Mouse (Mus musculus): Measurements from ENCODE around the gene Bahd1.

Bahd1 gene

DNA sequence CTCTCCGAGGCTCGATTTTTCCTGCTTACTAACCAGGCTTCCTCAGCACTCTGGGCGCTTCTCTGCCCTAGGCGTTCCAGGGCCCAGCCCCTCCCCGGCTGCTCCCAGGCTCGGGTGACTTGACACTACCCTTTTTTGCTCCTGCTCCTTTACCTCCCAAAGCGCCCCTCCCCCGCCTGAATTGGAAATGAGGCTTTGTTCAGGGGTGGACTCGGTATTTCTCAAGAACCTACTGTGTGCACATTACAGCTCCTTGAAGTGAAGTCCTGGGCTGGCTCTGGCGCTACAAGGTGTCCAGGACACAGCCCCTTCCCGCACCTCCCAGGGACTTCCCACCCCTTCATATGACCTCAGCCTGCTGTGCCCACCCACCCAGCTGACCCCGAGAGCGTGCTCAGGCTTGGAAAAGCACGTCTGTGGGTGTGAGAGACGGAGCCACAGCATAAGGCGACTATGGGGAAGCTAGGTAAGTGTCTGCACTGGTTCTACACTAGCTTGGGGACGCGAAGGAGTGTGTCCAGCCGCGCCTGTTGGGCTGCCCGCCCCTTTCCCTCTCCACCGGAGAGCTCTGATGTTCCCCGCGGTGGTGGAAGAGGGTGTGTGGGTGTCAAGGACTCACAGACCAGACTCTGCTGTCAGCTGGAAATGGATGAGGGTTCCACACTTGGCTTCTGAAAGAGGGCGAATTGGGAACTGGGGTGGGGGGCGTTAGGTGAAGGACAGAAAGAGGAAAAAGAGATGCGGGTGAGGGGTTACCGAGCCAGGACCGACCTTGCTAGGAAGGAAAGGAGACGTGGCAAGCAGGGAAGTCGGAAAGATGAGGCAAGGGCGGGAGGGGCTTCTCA, at the start of gene Bahd1:
Bahd1 (plus strand) TSS at position 397 of the 845 bp plus-strand sequence.
- DNase-seq: peak; percentile 63

DNA sequence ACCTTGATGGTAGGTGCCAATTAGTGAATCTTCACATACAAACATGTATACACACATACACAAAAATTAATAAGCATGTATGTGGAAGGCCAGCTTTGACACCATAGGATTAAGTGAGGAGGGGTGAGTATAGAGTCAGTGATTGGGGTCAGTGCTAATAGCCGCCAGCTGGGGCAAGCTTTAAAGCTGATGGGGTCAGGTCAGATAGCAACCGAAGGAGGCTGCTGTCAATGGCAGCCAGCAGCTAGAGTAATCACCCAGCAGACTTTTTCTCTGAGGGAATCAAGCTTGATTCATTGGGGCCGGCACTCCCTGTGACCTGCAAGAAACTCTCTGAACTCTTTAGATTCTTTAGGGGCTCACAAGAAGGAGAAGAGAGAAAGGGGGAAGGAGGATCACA, 48.4 kb upstream of the Bahd1 start:
- peak; percentile 51 for DNase-seq

DNA sequence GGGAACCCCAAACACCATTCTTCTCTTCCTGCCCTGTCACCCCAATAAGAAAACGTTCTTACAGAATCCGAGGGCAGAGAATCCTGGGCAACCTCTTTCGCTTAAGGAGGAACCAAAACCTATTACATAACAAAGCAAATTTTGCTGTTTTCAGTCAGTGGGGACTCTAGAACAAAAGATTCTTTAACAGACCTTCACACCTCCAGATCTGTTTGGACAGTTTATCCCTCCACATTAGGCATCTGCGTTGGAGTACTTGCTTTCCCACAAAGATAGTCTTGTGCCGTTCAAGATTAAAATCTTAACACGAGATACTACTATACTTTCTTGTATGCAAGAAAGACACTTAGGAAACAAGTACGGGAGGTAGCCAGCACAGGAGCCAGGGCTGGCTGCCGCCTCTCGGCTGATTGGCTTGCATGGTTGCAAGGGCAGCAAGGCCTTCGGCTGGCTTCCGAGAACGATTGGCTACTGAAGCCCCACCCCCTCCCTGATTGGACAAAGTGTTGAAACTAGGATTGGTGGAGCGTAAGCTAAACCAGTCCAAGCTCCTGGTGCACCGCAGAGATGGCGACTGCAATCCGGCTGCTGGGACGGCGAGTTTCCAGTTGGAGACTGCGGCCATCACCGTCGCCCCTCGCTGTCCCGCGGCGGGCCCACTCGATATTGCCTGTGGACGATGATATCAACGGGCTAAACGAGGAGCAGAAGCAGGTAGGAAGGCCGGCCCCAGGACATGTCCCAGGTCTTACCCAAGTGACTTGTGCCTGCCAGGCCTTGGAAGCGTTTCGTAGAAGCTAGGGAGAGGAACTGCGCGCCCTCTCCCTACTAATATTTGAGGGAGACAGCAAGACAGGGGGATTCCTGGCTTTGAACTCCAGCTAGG, 38.5 kb upstream of the Bahd1 start, which contains the start of gene Ivd:
Ivd (plus strand) TSS at position 501 of the 886 bp plus-strand sequence.
- DNase-seq: peak; percentile 96

DNA sequence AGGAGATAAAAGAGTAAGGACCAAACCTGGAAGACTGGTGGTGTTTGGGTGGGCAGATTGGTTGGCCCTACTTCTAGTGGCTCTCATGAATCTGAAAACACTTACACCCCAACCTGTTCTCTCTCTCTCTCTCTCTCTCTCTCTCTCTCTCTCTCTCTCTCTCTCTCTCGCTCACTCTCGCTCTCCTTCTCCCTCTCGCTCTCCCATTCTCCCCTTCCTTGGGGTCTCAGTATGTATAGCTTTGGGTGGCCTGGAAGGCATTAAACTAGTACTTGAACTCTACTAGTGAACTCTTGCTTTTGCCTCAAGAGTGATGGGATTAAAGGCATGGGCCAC, 37.9 kb upstream of the Bahd1 start:
- DNase-seq: no peak

DNA sequence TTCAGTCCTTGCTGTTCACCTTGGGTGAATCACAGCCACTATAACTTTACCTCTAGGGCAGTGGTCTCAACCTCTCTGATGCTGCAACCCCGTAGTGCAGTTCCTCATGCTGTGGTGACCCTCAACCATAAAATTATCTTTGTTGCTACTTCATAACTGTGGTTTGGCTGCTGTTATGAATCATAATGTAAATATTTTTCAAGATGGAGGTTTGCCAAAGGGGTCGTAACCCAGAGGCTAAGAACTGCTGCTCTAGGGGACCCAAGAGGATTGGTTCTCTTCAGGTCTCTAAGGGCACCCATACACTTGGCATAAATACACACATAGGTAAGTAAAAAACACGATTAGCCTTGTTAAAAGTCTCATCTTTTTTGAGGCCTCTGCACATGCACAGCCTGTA, 29.6 kb upstream of the Bahd1 start:
- DNase-seq: no peak

DNA sequence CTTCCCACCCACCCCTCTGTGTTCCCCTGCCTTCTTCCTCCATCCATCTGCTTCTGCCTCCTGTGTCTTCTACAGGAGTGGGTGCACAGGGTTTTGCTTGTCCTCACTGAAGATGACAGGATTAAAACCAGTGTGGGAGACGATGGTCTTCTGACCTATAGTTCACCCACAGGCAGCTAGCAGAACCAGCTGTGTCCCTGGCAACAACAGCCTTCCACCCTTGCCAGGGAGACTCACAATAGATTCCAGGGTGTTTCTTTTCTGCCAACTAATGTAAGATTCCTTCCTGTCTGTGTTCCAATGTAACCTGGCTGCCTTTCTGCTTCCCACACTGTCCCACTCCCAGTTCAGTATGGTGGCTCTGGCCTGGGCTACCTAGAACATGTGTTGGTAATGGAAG, 29.1 kb upstream of the Bahd1 start:
- no peak for DNase-seq

DNA sequence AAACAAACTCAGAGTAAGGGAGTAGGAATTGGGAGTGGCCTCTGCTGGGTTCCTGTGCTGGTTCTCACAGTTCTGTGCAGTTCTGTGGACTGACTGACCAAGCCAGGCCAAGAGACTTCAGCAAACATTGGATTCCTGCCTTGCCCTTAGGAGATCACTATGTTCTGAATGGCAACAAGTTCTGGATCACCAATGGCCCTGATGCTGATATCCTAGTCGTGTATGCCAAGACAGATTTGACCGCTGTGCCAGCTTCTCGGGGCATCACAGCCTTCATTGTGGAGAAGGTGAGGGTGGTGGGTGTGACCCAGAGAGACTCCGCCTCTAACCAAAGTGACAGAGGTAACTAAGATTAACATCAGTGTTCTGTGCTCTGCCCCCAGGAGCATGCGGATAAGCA, 27.2 kb upstream of the Bahd1 start:
- DNase-seq: no peak

DNA sequence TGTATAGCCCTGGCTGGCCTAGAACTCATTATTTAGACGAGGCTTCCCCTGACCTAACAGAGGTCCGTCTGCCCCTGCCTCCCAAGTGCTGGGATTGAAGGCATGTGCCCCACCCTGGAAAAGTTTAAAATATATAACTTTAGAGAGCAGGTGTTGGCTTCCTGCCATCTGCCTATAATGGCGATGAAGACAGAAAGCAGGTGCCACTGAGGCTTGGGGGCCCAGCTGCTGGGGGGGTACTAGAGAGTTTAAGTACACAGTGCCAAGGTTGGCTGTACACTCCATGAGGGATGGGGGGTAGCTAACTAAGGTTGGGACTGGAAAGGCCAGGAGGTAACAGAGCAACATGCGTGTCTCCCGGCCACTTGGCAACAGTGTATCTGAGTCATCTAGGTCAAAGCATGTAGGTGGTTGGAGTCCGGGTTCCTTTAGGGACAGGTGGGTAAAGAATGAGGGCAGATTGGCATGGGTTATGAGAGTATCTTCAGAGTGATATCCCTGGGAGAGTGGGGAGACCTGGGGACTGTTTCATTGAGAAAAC, 26.2 kb upstream of the Bahd1 start:
- no peak for DNase-seq

DNA sequence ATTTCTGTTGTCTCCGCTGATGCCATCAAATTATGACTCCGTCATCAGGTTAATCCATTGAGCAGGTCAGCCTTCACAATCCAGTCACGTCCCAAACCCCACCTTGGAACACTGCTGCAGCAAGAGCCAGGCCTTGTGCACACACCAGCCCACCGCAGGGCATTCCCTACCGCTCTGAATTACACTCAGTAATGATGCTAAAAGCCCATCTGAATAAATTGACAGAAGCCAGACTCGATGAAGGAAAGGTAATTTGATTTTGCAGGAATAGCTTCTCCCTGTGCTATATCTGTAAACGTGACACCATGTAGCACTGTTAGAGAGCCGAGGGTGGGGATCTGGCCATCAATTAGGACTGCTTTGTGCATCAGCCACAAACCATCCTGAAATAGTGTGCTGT, 24.9 kb upstream of the Bahd1 start:
- no peak for DNase-seq

DNA sequence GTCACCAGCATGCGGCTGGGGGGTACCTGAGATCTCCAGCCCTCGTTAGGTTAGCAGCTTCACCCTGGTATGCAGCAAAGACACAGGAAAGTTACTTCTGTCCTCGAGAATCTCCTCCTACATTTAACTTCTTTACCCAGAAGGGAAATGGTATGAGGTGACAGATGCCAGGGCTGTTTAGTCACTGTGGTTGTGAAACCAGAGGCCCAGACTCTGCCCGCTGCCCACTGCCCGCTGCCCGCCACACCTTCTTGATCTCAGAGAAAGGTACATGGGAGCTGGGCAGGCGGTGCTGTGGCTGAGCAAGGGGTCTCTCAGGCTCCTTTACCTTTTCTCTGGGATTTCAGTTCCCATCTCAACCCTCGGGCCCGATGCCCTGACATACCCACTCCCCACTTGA, 23.7 kb upstream of the Bahd1 start:
- no peak for DNase-seq

DNA sequence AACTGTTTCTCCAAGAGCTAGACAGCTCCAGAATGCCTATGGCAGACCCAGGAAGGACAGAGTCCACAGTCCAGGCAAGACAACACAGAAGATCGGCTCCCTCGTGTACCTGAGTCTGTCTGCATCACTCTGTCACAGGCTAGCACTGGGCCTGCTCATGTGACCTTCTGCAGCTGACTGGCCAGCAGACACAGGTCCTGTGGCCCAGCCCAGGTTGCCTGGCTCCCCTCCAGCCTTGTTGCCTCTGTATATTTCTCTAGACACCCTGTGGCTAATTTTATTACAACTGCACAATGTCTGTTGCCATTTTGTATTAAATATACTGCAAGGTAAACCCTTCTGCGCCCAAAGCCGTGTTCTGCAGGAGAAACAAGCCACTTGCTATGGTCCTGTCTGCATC, 19.2 kb upstream of the Bahd1 start:
- no peak for DNase-seq

DNA sequence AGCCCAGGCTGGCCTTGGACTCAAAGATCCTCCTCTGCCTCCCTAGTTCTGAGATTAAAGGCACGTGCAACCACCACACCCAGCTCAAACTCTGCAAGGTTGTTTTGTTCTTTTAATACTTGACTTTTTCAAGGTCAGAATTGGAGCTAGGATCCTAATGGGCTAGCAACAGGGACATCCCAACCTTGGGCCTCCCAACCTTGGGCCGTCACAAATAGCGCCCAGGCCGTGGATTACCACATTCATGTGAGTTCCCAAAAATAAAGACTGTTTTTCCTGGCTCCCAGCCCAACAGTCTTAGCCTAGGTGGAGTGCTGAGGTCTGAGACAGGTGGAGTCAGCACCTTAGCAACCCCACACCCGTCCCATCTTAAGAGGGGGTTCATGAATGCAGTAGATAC, 18.2 kb upstream of the Bahd1 start:
- DNase-seq: no peak

DNA sequence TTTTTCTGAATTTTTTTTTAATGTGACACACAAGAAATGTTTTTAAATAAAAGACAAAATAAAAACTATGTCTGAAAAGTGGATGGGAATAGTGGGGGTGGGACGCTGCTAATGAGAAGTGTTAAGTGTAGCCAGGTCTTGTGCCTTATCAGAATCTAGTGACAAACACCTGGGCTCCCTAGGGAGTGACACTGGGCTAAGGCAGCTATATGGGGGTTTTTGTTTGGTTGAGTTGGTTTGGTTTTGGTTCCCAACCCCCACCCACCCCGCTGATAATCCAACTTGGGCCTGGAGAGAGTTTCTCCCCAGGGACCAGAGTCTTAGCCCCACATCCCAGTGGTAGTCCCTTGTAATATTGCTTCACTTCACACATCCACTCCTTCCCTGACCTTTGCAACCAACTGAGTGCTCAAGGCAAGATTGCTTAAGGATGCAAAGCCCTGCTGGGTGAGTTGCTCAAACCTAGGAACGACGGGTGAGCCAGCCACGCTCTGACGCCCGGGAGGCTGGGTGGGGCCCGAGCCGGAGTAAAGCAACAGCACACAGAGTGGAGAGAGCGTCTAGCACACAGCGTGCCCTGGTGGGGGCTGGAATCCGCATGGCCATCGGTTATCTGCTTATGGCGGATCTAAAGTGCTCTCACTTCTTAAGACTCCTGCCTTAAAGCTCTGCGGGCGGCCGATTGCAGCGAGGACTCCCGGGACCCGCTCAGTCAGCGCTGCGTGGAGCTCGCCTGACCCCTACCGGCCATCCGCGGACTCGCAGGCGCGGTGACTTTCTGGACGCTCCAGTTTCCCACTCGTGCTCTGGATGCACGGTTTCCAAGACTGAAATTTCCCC, 17.1 kb upstream of the Bahd1 start:
- DNase-seq: peak; percentile 86

DNA sequence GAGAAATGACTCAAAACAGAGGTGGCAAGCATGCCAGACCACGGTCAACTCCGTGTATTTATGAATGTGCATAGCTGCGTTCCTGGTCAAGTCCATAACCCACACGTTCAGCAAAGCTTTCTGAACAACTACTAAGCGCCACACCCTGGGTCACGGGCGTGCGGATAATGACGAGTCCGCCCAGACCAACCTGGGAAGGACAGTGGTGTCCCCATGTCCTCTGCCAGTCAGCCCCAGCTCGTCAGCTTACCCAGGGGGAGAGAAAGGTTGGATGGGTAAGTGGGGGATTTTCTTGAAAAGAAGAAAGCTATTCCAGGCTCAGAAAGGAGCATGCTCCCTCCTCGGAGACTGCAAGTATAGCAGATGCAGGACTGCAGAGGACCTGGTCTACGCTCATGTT, 12.7 kb upstream of the Bahd1 start:
- DNase-seq: no peak

DNA sequence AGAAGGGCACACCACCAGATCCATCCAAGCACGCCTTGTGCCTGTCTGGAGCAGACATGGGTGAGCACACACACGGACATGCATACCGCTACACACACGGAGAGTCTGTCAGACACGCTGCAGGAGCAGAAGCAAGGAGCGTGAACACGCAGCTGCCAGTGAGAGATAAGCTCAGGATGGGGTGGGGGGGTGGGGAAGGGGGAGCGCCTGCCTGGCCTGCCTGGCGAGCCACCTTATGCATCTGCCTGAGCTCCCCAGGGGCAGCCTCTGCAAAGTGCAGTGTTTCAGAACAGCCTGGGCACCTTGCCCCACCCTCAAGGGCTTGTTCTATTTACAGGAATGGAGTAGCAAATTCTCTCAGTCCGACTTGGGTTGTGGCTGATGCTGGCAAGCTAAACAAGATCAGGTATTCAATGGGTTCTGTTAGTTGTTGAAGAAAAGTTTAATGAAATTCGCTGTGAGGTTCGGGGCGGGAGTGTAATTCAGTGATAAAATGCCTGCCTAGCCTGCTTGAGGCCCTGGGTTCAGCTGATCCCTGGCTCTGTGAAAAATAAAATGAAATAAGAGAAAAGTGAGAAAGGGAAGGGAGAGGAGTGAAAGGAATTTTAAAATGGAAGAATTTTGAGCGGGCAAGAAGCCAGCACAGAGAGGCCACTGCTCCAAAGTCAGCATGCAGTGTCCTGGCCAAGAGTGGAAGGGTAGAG, 12.2 kb upstream of the Bahd1 start:
- peak; percentile 18 for DNase-seq

DNA sequence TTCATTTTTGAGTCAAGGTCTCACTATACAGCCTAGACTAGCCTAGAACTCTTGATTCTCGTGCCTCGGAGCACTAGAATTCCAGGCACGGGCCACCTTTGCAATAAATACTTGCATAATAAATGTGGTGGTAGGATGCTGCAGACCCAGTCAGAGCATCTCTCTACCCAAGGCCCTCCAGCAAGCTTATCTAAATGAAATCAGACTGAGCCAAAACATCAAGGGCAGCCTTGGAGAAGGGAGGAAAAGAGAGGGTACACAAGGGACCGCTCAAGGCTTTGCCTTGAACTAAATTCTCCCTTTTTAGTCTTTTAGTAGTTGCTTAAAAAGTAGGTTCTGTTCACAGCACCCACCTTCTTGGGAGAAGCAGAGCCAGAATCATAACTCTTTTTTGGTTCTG, 9.0 kb upstream of the Bahd1 start:
- no peak for DNase-seq

DNA sequence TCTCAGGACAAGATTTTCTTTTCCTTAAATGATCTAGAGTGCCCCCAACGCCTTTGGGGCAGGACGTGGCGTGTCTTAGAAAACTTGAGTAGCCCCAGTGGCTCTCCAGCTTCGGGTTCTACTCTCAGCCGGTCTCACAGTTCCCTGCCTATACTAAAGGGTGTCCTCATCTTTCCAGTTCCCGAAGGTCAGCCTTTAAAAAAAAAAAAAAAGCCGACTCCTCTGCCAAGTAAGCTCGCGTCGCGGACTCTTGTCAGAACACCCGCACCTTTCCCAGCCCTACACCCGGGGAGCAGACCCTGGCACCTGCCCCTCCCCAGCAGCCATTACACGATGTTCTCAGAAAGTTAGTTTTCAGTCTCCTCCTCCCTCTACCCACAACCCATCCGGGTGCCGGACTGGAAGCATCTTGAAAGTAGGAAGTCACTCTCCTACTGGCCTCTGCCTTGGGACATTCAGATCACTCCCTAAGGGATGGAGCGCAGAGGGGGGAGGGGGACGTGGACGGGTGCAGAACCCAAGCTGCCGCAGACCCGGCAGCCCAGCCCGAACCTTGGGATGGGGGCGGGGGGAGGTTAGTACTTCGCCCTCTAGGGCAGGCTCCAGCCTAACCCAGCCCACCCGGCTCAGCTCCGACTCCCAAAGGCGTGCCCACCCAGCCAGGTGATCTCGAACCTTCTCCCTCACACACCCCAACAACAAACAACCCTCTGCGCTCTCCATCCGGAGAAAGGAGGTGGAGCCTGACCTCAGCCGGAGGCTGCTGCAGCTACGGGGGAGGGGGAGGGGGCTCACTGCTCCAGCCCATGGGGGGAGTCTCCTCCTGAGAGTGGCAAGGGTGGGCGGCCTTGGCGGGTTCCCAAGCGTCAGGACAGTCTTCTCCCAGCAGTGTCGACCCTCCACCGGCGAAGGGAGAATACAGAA, 3.9 kb upstream of the Bahd1 start:
- peak; percentile 66 for DNase-seq

DNA sequence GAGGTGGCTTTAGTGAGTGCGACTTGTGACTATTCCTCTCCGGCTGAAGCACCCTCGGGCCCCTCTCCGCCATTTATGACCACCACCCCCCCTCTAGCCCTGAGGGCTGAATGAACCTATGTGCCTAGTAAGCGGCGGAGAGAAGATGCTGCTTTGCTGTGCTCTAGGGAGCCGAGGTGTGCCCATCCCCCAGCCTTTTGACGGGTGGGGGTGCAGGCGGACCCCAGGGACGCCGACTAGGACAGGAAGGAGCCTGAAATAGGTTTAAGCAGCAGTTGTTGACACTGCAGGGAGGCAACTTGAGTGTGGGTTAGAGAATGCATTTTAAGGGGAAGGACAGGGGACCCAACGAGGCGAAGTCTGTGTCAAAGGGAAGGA, 3.3 kb upstream of the Bahd1 start:
- no peak for DNase-seq

DNA sequence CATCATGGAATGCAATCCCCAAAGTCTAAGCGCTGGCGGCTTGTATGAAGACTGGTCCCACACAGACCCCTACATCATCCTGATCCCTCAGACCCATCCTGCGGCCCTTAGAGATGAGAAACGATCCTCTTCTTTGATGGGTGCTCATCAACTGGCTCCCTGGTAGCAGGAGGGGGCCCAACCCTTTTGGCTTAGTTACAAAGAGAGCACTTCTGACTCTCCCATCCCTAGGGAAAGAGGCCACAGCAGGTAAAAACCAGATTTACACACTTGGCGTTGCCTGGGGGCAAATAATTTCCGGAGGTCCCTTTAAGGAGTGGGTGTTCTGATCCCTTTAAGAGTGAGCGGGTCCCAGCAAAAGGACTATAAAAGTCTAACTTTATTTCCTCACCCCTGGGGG, 2.8 kb upstream of the Bahd1 start:
- DNase-seq: peak; percentile 18

DNA sequence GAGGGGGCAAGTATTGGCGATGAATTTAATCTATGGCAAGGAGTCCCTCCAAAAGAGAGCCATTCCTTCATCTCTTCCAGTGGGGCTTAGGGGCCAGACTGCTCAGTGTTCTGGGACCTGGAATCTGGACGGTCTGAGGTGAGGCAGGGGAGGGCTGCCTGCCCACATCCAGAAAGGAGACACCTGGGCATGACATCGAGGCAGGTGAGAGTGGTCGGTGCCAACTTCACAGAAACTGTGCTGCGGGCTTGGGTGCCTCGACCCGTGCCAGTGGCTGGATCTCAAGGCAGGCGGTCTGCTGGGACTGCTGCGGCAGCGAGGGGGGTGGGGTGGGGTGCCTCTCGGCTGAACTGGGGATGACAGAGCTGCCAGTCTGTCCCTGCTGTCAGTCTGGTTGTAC, 2.4 kb upstream of the Bahd1 start:
- DNase-seq: peak; percentile 8

DNA sequence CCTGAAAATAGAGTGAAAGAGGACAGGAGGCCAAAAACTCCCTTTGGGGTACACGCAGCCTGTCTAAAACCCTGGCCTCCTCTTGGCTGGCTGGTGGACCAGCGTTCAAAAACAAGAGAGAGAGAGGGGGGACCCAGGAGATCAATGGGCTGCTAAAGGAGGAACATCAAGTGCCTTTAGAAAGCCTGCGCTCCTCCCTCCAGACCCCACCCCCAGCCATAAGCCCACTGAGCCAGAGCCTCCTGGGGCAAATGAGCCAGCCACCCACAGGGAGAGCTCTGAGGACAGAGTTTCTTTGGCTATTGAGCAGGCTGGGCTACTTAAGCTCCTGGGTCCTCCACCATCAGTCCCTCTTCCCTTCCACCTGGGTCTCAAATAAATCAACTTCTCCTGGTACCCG, 1.4 kb upstream of the Bahd1 start:
- DNase-seq: no peak

Data from embryo, embryonic 11 days (tissue).